Mouse (Mus musculus) left cerebral cortex, postnatal 4 days (tissue): Measurements from ENCODE around the gene Rnf217. TPM values are rescaled to one million over a fixed set of nuclear protein-coding genes. Genes with fewer than 3 reads are reported as not detected.

Experiments
- DNase-seq: peaks from one replicate; pipeline ENCODE4 v3.0.0-alpha.2; 2022
- intact Hi-C: fragments of 180-260 bp; cut with DNase I; formaldehyde crosslinking; loops from one replicate; pipeline ENCODE4 v1.15.1; 2025
- total RNA-seq, 2 experiments: library from RNA; stranded (reverse); gene quantifications; 2 replicates each; pipeline ENCODE4 v1.2.3; 2021

Gene Rnf217
- total RNA-seq, 2 experiments from 2014 or later, result 15.1 to 16.0 TPM

DNA sequence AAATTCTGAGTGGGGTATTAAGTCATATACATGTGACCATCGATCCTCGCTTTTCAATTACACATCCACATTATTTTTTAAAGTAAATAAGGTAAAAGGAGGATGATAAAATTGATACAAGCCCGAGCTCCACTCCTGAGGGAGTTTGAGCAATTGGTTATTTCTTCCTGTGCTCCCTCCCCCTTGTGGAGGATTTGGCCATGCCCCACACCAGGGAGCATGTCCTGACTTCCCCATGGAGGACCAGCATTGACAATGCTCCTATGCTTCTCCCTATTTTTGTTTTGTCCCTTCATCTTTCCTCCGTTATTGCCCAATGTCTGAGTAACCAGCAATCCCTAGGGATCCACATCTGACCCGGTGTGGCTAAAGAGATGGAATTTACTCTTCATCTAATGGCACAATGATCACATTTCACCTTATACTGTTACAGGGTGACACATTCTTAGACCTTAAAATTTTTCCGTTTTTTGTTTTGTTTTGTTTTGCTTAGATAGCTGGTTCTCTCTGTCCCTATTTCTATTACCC lies 53.5 kb downstream of the Rnf217 start:
- intact Hi-C loops, result no loop called here
- no peak for DNase-seq

DNA sequence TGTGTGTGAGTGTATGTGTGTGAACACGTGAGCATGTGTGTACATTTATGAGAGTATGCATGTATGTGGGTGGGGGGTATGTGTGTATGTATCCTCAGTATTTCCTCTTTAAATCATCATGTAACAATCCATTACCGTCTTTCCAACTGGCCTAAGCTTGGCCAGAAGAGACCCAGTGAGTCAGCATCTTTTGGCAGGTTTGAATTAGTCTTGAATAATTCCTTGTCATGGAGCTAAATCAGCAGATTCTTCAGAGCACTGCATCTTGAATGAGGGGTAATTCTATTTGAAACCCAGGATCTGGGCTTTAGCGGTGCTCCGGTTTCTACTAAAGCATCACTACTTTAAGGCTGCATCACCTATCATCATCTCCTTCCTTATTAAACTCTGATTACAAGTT lies 55.7 kb downstream of the Rnf217 start:
- intact Hi-C loops, result no loop called here

DNA sequence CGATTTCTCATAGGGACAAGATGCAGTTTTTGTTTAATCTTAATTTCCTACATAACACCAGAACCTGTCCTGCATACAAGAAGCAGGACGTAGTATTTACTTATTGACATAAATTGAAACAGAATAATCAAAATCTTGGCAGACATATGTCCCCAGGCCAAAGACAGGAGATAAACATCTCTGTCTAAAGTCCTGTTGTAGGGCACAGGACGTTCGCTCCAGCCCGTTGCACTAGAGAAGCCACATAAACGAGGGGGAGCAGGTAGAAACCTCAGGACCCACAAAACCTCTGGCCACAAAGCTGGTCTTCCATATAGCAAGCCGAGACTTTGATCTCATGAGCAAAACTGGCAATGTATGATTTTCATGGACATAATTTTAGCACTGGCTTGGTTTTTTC lies 57.1 kb downstream of the Rnf217 start:
- DNase-seq, result no peak
- intact Hi-C loops, result no loop called here

More for the DNA sequence above, 55.7 kb downstream of the Rnf217 start:
- no peak for DNase-seq

DNA sequence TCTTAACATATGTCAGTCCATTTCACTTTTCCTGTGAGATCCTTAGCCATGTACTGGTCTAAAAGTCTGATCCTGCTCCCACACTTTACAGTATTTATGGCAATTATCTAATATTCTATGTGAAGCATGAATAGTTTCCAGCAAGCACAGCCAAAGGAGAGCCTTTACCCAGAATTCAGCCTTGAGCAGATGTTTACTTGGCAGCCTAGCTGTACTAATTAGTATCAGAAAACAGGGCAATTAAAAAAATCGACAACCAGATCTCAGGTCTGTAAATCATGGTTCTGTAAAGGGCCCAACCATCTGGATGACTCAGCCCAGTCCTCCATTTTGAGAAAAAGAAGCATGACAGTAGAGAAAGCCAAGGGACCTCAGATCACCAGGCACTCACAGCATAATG lies 57.6 kb downstream of the Rnf217 start:
- no peak for DNase-seq
- intact Hi-C loops, result no loop called here

DNA sequence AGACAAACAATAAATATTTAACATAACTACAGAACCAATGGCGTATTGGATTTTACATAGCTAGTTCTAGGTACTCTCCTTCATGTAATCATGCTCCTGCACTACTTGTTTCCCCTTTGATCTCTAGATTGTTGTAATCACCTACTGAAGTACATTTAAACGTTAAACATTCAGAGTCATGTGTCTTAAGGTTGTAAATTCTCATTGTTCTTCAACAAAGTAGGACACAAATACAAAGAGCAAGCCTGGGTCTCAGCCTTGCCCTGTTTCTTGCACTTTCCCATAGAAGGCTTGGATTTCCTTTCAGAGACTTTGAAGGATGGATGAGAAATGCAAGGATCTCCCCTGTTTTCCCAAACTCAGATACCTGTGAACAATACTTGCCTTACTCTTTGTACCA lies 61.8 kb downstream of the Rnf217 start:
- intact Hi-C loops, result no loop called here

DNA sequence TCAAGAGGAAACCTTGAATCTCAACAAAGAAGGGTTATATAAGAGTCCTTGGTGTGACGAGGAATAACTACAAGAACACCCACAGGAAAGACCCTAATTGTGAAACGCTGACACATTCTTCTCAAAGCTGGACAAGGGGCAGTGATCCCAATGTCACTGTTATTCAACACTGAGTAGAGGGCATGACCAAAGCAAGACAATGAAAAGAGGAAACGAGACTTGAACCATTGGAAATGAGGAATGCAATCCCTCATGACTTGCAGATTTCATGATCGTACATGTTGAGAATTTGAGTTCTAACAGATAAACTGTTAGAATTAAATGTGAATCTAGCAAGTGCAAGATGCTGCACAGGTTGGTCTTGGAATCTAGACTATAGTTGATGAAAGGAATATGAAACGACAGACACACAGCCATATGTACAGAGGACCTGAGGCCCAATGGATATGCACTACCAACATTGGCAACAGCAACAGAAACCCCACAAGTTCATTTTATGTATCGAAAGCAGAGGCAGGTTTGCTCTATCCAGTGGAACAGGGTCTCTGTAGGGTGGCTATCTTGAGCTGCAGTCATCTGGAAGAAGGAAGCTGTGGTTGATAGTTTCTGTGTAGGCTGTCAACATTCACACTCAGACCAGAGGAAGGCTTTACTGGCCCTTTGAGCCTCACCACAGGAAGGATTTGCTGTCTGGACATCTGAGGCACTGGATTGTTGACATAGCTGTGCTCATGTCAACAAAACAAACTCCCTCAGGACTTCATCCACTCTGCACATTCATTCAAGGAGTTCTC lies 64.6 kb downstream of the Rnf217 start:
- no peak for DNase-seq
- intact Hi-C loops, result no loop called here

More for the DNA sequence above, 61.8 kb downstream of the Rnf217 start:
- no peak for DNase-seq

GRCm38 (mm10) chr10:31540518-31540917 lies 68.5 kb downstream of the Rnf217 start:
- DNase-seq, result no peak
- intact Hi-C loops, result no loop called here

GRCm38 (mm10) chr10:31539351-31539750 lies 69.6 kb downstream of the Rnf217 start:
- DNase-seq, result no peak
- intact Hi-C loops, result no loop called here

GRCm38 (mm10) chr10:31538721-31539120 lies 70.3 kb downstream of the Rnf217 start:
- intact Hi-C loops, result no loop called here
- no peak for DNase-seq

DNA sequence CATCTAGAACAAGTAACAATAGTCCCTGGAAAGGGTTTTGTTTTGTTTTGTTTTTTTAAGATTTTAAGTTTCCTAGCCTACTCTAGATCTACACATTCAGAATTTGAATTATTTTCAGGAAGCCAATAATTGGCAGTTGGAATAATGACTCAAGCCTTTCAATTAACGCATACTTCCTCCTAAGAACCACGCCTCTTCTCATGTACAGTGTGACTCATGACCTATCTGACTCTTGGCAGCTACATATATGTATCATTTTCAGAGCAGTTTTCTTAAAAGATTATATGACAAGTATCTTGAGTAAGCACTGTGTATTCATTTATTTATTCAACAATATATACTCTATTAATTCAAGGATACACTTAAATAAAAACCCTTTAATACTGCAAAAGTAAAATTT lies 70.7 kb downstream of the Rnf217 start:
- DNase-seq, result no peak
- intact Hi-C loops, result no loop called here

GRCm38 (mm10) chr10:31537213-31537612 lies 71.8 kb downstream of the Rnf217 start:
- intact Hi-C loops, result no loop called here

DNA sequence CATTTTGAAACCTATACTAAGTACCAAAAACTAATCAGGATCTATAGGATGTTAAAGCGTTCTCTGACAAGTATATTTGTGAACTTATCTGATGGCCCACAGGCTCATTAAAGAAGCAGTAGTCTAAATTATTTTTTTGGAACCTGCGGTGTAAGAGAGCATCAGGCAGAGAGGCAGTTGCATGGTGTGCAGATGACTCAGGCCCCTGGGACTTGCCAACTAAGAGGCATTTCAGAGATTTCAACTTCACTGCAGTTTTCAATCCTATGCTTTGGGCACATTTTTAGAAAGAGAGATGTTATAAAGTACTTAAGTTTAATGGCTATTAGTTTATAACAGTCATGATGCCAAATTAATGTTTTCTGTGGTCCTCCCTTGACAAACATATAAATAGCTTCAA lies 73.9 kb downstream of the Rnf217 start:
- no peak for DNase-seq
- intact Hi-C loops, result no loop called here

More at GRCm38 (mm10) chr10:31537213-31537612, 71.8 kb downstream of the Rnf217 start:
- no peak for DNase-seq

DNA sequence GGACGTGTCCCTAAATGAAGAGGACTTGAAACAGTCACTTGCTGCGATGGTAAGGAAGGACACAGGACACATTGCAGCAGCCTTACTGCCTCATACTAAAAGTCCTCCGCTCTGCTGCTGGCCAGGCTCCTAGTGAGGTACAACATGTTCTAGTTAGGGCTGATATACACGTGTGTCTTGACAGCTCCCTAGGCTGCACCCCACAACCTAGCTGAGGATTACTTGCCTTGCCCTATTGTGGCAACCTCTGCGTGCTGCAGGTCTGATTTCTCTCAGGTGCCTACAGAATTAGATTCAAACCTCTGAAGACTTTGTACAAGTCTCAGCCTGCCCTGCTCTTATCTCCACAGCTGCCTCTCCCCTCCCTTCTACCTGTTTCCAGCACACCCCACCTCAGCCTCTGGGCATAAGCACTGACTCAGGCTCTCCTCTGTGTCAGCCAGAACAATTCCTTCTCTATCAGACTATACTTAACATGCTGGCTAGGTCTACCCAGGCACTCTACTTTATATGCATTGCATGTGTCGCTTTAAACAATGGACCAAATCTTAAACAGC lies 75.6 kb downstream of the Rnf217 start:
- no peak for DNase-seq
- intact Hi-C loops, result no loop called here

- intact Hi-C loops, result no loop called here
- no peak for DNase-seq
Measured at GRCm38 (mm10) chr10:31532782-31533181, 76.2 kb downstream of the Rnf217 start.

DNA sequence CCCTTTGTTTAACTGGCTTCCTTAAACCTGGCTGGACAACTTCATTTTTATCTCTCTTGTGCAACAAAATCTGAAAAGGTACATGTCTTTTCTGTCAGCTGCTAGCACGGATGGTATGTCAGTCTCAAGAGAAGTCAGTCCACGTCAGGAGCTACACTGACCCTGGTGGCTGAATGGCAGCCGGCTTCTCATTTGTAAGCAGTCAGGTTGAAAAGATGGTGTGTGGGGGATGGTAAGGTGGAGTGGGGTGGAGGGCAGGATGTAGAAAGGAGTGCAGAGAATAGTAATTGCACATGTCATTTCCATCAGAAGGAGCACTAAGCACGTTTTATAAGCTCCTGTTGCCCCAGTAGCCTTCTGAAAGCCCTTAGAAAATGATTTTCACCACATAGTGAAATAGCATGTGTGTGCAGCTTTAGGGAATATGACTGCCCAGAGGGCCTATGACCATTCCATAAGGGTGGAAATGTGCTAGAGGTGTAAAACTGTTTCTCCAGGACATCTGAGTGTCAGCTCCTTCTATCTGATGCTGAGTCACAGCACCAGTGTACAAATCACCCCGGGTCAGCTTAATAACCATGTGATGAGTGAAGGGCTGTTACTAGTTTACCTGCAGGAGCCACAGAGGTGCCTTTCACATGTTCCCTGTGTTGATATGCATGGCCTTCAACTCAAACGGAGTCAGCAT lies 80.5 kb downstream of the Rnf217 start:
- DNase-seq, result no peak
- intact Hi-C loops, result no loop called here

DNA sequence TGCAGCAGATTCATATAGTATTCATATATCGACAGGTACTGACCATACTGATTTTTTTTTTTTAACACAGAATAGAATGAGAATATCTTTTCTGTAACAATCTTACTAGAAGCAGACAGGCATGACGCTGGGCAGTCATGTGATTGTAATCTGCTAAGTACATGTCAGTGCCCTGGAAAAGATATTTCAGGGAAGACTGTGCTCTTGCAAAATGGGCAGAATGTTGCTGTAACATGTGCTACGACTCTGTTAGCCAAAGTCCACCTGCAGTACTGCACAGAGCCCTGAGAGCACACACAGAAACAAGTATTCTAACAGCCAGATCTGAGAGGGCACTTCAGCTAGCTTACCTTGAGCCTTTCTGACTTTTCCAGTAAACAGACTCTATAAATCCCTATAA lies 83.3 kb downstream of the Rnf217 start:
- no peak for DNase-seq
- intact Hi-C loops, result no loop called here

GRCm38 (mm10) chr10:31519420-31519819 lies 89.6 kb downstream of the Rnf217 start:
- intact Hi-C loops, result no loop called here

DNA sequence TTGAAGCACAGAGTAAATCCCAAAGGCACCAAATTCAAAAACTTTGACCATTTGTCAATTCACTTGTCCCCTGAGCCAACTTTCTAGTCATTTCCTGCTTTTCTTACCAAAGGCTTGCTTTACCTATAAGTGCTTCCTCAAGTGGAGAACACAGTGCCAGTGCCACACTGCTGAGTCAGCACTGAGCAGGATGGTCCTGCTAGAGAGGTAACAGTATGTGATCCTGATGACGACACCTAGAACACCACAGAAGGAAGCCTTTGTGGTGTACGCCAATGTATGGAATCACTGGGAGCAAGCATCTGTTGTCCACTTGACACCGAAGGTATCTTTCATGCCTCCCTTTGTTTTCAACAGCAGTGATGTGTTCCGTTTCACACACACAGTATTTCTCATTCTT lies 90.8 kb downstream of the Rnf217 start:
- no peak for DNase-seq
- intact Hi-C loops, result no loop called here

More at GRCm38 (mm10) chr10:31519420-31519819, 89.6 kb downstream of the Rnf217 start:
- no peak for DNase-seq

DNA sequence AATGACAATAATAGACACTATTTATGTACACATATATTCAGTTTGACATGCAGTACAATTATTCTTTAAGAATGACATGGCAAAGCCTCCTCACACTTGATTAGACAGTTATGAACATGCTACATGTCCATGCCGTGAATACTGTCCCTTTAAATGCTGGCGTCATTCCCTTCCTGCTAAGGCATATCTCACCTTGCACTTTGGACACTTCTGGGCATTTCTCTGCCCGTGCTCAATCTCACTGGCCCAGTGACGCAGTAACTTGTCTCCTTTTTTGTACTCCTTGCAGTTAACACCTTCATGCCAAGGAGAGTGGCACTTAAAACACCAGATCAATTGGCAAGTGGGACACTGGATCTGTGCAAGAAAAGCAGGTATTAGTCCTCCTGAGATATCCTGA lies 91.8 kb downstream of the Rnf217 start:
- intact Hi-C loops, result no loop called here
- DNase-seq, result no peak

DNA sequence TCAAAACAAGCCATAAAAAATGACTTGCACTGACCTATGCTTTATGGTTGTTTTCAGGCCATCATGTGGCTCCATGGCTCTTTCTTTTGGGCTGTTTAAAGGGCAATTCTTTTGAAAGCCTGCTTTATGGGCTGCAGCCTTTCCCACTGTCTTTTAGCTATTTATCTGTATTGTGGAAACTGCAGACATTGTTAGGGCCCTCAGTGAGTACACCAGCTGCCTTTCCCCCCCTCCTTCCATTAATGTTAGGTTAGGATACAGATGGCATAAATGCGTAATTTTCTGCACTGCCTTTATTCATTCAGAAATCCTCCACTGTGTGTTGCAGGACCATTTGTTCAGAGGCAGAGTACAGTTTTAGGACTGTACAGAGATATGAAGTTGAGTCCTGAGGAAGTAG lies 93.1 kb downstream of the Rnf217 start:
- intact Hi-C loops, result no loop called here
- DNase-seq, result no peak

DNA sequence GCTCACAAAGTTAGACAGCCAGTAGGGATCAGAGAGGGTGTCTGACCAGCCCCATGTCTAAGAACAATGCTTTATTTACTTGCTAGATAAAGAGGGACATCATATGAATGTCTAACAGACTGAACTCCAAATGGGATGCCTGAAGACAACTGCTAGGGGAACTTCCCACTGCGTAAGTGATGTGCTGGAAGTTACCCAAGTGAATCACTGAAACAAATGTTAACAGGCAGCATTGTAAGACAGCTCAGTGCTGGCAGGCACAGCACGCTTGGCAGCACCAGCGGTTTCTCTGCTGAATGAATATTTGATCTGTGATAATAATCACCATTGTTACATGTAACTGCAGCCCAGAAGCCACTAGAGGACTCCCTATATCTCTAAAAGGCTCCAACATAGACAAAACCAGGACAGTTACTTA lies 104.8 kb downstream of the Rnf217 start:
- intact Hi-C loops, result loop anchor here (10.0 kb wide), 1 partner anchor 101 kb away; the partner anchor contains the start of gene Rnf217
- DNase-seq, result peak; percentile 67
